Mouse (Mus musculus): ENCODE data around the gene Parvb.

DNA sequence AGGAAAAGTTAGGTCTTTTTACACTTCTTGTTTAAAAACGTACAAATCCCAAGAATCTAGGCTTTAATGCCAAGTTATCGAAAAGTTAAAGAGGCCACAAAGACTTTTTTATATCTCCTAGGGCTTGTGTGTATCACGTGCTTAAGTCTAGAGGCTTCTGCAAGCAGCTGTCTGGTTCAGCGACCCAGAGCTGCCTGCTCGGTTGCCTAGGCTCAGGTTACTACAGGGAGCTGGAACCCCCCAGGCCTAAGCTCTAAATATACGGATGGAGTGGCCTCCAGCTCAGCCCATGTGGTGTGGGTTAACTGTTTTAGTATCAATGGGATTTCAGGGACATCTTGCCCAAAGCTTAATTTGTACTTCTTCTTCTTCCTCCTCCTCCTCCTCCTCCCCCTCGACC lies 9.7 kb downstream of the Parvb start:
- TF ChIP-seq CTCF (IDR thresholded peaks at IDR 0.05; ENCODE audit: low read depth, low read length) (no peak), GATA1 (IDR thresholded peaks at IDR 0.05; ENCODE audit: borderline replicate concordance, low read length) (no peak)

Measured in G1E (cell line).